Mouse (Mus musculus): Measurements from ENCODE around the gene 2900011O08Rik. TPM values are rescaled to one million over a fixed set of nuclear protein-coding genes. Genes with fewer than 3 reads are reported as not detected.

Gene 2900011O08Rik
- polyA plus RNA-seq, 1 experiment from 2014 or later, result 2.9 TPM

- no peak for DNase-seq (ENCODE audit: low spot score)
- WGBS, result 82% methylated on average over 8 of the region's 8 CpGs
- Histone ChIP-seq H3K27ac (ENCODE audit: low read depth) (no peak overlapping the region), H3K4me3 (ENCODE audit: low read depth, low read length) (no peak overlapping the region), H3K9me3 (ENCODE audit: control insufficient read depth, low read length) (no peaks in the 10 kb centered on the region), H3K9ac (ENCODE audit: low read length) (no peak overlapping the region), H3K4me1 (replicated peaks; ENCODE audit: control insufficient read depth, insufficient read depth, low read length) (no peaks in the 10 kb centered on the region), H3K36me3 (ENCODE audit: control insufficient read depth, insufficient read depth, low read length) (no peaks in the 10 kb centered on the region), H3K4me2 (ENCODE audit: low read length) (no peak overlapping the region), H3K27me3 (replicated peaks; ENCODE audit: control insufficient read depth, insufficient read depth, low read length) (no peaks in the 10 kb centered on the region)
- ATAC-seq (replicated peaks; ENCODE audit: low FRiP score, low TSS enrichment, low read depth), result no peak
Observed at GRCm38 (mm10) chr16:14017306-14017705, 30.9 kb downstream of the 2900011O08Rik start.

GRCm38 (mm10) chr16:14021166-14021822, 34.9 kb downstream of the 2900011O08Rik start:
- Histone ChIP-seq H3K9me3 (ENCODE audit: control insufficient read depth, low read length) (no peaks in the 10 kb centered on the region), H3K9ac (ENCODE audit: low read length) (no peak overlapping the region), H3K4me1 (replicated peaks; ENCODE audit: control insufficient read depth, insufficient read depth, low read length) (no peaks in the 10 kb centered on the region), H3K27ac (ENCODE audit: low read depth) (no peak overlapping the region), H3K4me3 (ENCODE audit: low read depth, low read length) (no peak overlapping the region), H3K27me3 (replicated peaks; ENCODE audit: control insufficient read depth, insufficient read depth, low read length) (no peaks in the 10 kb centered on the region), H3K4me2 (ENCODE audit: low read length) (no peak overlapping the region), H3K36me3 (ENCODE audit: control insufficient read depth, insufficient read depth, low read length) (no peaks in the 10 kb centered on the region)
- WGBS, result 71% methylated on average over 3 of the region's 3 CpGs
- no peak for DNase-seq (ENCODE audit: low spot score)
- no peak for ATAC-seq (replicated peaks; ENCODE audit: low FRiP score, low TSS enrichment, low read depth)

GRCm38 (mm10) chr16:14025091-14025990, 38.9 kb downstream of the 2900011O08Rik start:
- H3K36me3 ChIP-seq (ENCODE audit: control insufficient read depth, insufficient read depth, low read length), result no peaks in the 10 kb centered on the region
- H3K27ac ChIP-seq (ENCODE audit: low read depth), result no peak overlapping the region
- no peak overlapping the region for H3K9ac ChIP-seq (ENCODE audit: low read length)
- WGBS, result 48% methylated on average over 2 of the region's 2 CpGs
- H3K9me3 ChIP-seq (ENCODE audit: control insufficient read depth, low read length), result no peaks in the 10 kb centered on the region
- H3K4me1 ChIP-seq (replicated peaks; ENCODE audit: control insufficient read depth, insufficient read depth, low read length), result no peaks in the 10 kb centered on the region
- H3K27me3 ChIP-seq (replicated peaks; ENCODE audit: control insufficient read depth, insufficient read depth, low read length), result no peaks in the 10 kb centered on the region
- DNase-seq (ENCODE audit: low spot score), result no peak
- no peak for ATAC-seq (replicated peaks; ENCODE audit: low FRiP score, low TSS enrichment, low read depth)
- H3K4me3 ChIP-seq (ENCODE audit: low read depth, low read length), result no peak overlapping the region
- H3K4me2 ChIP-seq (ENCODE audit: low read length), result no peak overlapping the region

GRCm38 (mm10) chr16:14029072-14029471, 42.7 kb downstream of the 2900011O08Rik start:
- ATAC-seq (replicated peaks; ENCODE audit: low FRiP score, low TSS enrichment, low read depth), result no peak
- WGBS, result 57% methylated on average over 2 of the region's 2 CpGs
- no peak for DNase-seq (ENCODE audit: low spot score)

GRCm38 (mm10) chr16:14029851-14030250, 43.4 kb downstream of the 2900011O08Rik start:
- no peaks in the 10 kb centered on the region for H3K36me3 ChIP-seq (ENCODE audit: control insufficient read depth, insufficient read depth, low read length)
- H3K9me3 ChIP-seq (ENCODE audit: control insufficient read depth, low read length), result no peaks in the 10 kb centered on the region
- no peak overlapping the region for H3K4me2 ChIP-seq (ENCODE audit: low read length)
- H3K9ac ChIP-seq (ENCODE audit: low read length), result no peak overlapping the region
- WGBS, result 73% methylated on average over 2 of the region's 2 CpGs
- H3K4me3 ChIP-seq (ENCODE audit: low read depth, low read length), result no peak overlapping the region
- no peak overlapping the region for H3K27ac ChIP-seq (ENCODE audit: low read depth)
- ATAC-seq (replicated peaks; ENCODE audit: low FRiP score, low TSS enrichment, low read depth) (no peak), DNase-seq (ENCODE audit: low spot score) (no peak)
- H3K4me1 ChIP-seq (replicated peaks; ENCODE audit: control insufficient read depth, insufficient read depth, low read length), result no peaks in the 10 kb centered on the region
- H3K27me3 ChIP-seq (replicated peaks; ENCODE audit: control insufficient read depth, insufficient read depth, low read length), result no peaks in the 10 kb centered on the region

More at GRCm38 (mm10) chr16:14029072-14029471, 42.7 kb downstream of the 2900011O08Rik start:
- Histone ChIP-seq H3K9me3 (ENCODE audit: control insufficient read depth, low read length) (no peaks in the 10 kb centered on the region), H3K36me3 (ENCODE audit: control insufficient read depth, insufficient read depth, low read length) (no peaks in the 10 kb centered on the region), H3K27me3 (replicated peaks; ENCODE audit: control insufficient read depth, insufficient read depth, low read length) (no peaks in the 10 kb centered on the region), H3K9ac (ENCODE audit: low read length) (no peak overlapping the region), H3K4me1 (replicated peaks; ENCODE audit: control insufficient read depth, insufficient read depth, low read length) (no peaks in the 10 kb centered on the region), H3K27ac (ENCODE audit: low read depth) (no peak overlapping the region), H3K4me2 (ENCODE audit: low read length) (no peak overlapping the region), H3K4me3 (ENCODE audit: low read depth, low read length) (no peak overlapping the region)

GRCm38 (mm10) chr16:14030650-14031049, 44.2 kb downstream of the 2900011O08Rik start:
- Histone ChIP-seq H3K4me1 (replicated peaks; ENCODE audit: control insufficient read depth, insufficient read depth, low read length) (no peaks in the 10 kb centered on the region), H3K36me3 (ENCODE audit: control insufficient read depth, insufficient read depth, low read length) (no peaks in the 10 kb centered on the region), H3K4me3 (ENCODE audit: low read depth, low read length) (no peak overlapping the region), H3K9me3 (ENCODE audit: control insufficient read depth, low read length) (no peaks in the 10 kb centered on the region), H3K27me3 (replicated peaks; ENCODE audit: control insufficient read depth, insufficient read depth, low read length) (no peaks in the 10 kb centered on the region), H3K4me2 (ENCODE audit: low read length) (no peak overlapping the region), H3K9ac (ENCODE audit: low read length) (no peak overlapping the region), H3K27ac (ENCODE audit: low read depth) (no peak overlapping the region)
- ATAC-seq (replicated peaks; ENCODE audit: low FRiP score, low TSS enrichment, low read depth) (no peak), DNase-seq (ENCODE audit: low spot score) (no peak)
- 86% methylated on average over 4 of the region's 4 CpGs for WGBS

GRCm38 (mm10) chr16:14033076-14033475, 46.7 kb downstream of the 2900011O08Rik start:
- no peak overlapping the region for H3K9ac ChIP-seq (ENCODE audit: low read length)
- no peaks in the 10 kb centered on the region for H3K4me1 ChIP-seq (replicated peaks; ENCODE audit: control insufficient read depth, insufficient read depth, low read length)
- no peak overlapping the region for H3K27ac ChIP-seq (ENCODE audit: low read depth)
- H3K4me2 ChIP-seq (ENCODE audit: low read length), result no peak overlapping the region
- no peaks in the 10 kb centered on the region for H3K27me3 ChIP-seq (replicated peaks; ENCODE audit: control insufficient read depth, insufficient read depth, low read length)
- H3K9me3 ChIP-seq (ENCODE audit: control insufficient read depth, low read length), result no peaks in the 10 kb centered on the region
- no peaks in the 10 kb centered on the region for H3K36me3 ChIP-seq (ENCODE audit: control insufficient read depth, insufficient read depth, low read length)
- no peak for ATAC-seq (replicated peaks; ENCODE audit: low FRiP score, low TSS enrichment, low read depth)
- WGBS, result 67% methylated on average over 4 of the region's 4 CpGs
- no peak overlapping the region for H3K4me3 ChIP-seq (ENCODE audit: low read depth, low read length)
- DNase-seq (ENCODE audit: low spot score), result no peak

GRCm38 (mm10) chr16:14042421-14042820, 56.0 kb downstream of the 2900011O08Rik start:
- Histone ChIP-seq H3K4me2 (ENCODE audit: low read length) (no peak overlapping the region), H3K27ac (ENCODE audit: low read depth) (no peak overlapping the region), H3K9ac (ENCODE audit: low read length) (no peak overlapping the region), H3K36me3 (ENCODE audit: control insufficient read depth, insufficient read depth, low read length) (no peaks in the 10 kb centered on the region), H3K4me3 (ENCODE audit: low read depth, low read length) (no peak overlapping the region), H3K4me1 (replicated peaks; ENCODE audit: control insufficient read depth, insufficient read depth, low read length) (no peaks in the 10 kb centered on the region), H3K9me3 (ENCODE audit: control insufficient read depth, low read length) (no peaks in the 10 kb centered on the region), H3K27me3 (replicated peaks; ENCODE audit: control insufficient read depth, insufficient read depth, low read length) (no peaks in the 10 kb centered on the region)
- ATAC-seq (replicated peaks; ENCODE audit: low FRiP score, low TSS enrichment, low read depth), result no peak
- no peak for DNase-seq (ENCODE audit: low spot score)
- WGBS, result 83% methylated on average over 2 of the region's 2 CpGs
